In genomic region chr4:155492131-155492633, GRCm38 (mm10) we compare ENCODE assay signal across 8 mouse cellular contexts. TPM values are rescaled to one million over a fixed set of nuclear protein-coding genes. Genes with fewer than 3 reads are reported as not detected.
DNase-seq lines count a peak whose midpoint lies in the region; ATAC-seq and TF ChIP-seq lines count a peak whose summit lies in the region.

No protein-coding gene starts in this region.

- H3K9ac ChIP-seq in intestine, embryonic 16.5 days (ENCODE audit: low read depth, low read length), result peak overlapping the region; percentile 100
- H3K9ac ChIP-seq in liver, embryonic 12.5 days, result peak overlapping the region; percentile 98

- peak overlapping the region; percentile 80 for H3K4me2 ChIP-seq in intestine, embryonic 16.5 days (ENCODE audit: low read depth, low read length)
- peak overlapping the region; percentile 100 for H3K4me2 ChIP-seq in liver, embryonic 12.5 days
- H3K4me2 ChIP-seq in myocyte (ENCODE audit: low read depth), result peak overlapping the region; percentile 76

- peak overlapping the region; percentile 85 for H3K4me3 ChIP-seq in cortical plate, adult 2 months (ENCODE audit: insufficient read depth, low read length)
- H3K4me3 ChIP-seq in intestine, embryonic 16.5 days (ENCODE audit: low read length), result peak overlapping the region; percentile 99
- H3K4me3 ChIP-seq in liver, embryonic 12.5 days, result peak overlapping the region; percentile 99
- H3K4me3 ChIP-seq in myocyte, result peak overlapping the region; percentile 91

- H3ac ChIP-seq in myocyte (ENCODE audit: control insufficient read depth, insufficient read length), result peak overlapping the region; percentile 100

- no peaks in the 10 kb centered on the region for H3K9me3 ChIP-seq in intestine, embryonic 16.5 days (ENCODE audit: control insufficient read depth, low read length)
- H3K9me3 ChIP-seq in liver, embryonic 12.5 days (replicated peaks), result no peaks in the 10 kb centered on the region

- no peak for ATAC-seq in intestine, embryonic 16.5 days
- peak; percentile 53 for ATAC-seq in liver, embryonic 12.5 days

- TF ChIP-seq CTCF in cortical plate, adult 2 months (IDR thresholded peaks at IDR 0.05; ENCODE audit: extremely low read depth, insufficient read depth, low read length), result no peak

- peak; percentile 25 for DNase-seq in ovary, postnatal 14 days (ENCODE audit: low spot score)
- no peak for DNase-seq in ovary, adult 18-20 months (ENCODE audit: low spot score)
- peak; percentile 97 for DNase-seq in heart, adult 11 months
- DNase-seq in testis, postnatal 10 days (ENCODE audit: low spot score), result peak; percentile 72

- peak overlapping the region; percentile 88 for H3K27ac ChIP-seq in cortical plate, adult 2 months (ENCODE audit: insufficient read depth, low read length)
- peak overlapping the region; percentile 92 for H3K27ac ChIP-seq in intestine, embryonic 16.5 days (ENCODE audit: low read length)
- H3K27ac ChIP-seq in liver, embryonic 12.5 days, result peak overlapping the region; percentile 84

- H3K36me3 ChIP-seq in intestine, embryonic 16.5 days (ENCODE audit: control insufficient read depth, insufficient read depth, low read length), result no peaks in the 10 kb centered on the region
- H3K36me3 ChIP-seq in liver, embryonic 12.5 days, result 0 out of 2 replicates have a peak, but pooled peaks cover 7% of the 10 kb centered on the region
- no peaks in the 10 kb centered on the region for H3K36me3 ChIP-seq in myocyte (ENCODE audit: control insufficient read depth, insufficient read depth)

- no peak for TF ChIP-seq POLR2A in cortical plate, adult 2 months (IDR thresholded peaks at IDR 0.05; ENCODE audit: extremely low read depth, insufficient read depth, low read length)
- TF ChIP-seq POLR2A in myocyte (IDR thresholded peaks at IDR 0.05; ENCODE audit: insufficient read length, low read depth), result peak; percentile 32

- no peaks in the 10 kb centered on the region for H3K27me3 ChIP-seq in intestine, embryonic 16.5 days (replicated peaks; ENCODE audit: control insufficient read depth, insufficient read depth, low read length)
- H3K27me3 ChIP-seq in liver, embryonic 12.5 days (replicated peaks), result no peaks in the 10 kb centered on the region
- no peaks in the 10 kb centered on the region for H3K27me3 ChIP-seq in myocyte (ENCODE audit: control insufficient read depth, insufficient read depth, insufficient read length)

- no peaks in the 10 kb centered on the region; the same call in 1 of the 2 replicates for H3K4me1 ChIP-seq in cortical plate, adult 2 months (ENCODE audit: control insufficient read depth, insufficient read depth, low read length)
- H3K4me1 ChIP-seq in intestine, embryonic 16.5 days (ENCODE audit: control insufficient read depth, insufficient read depth, low read length), result peaks cover 49% of the 10 kb centered on the region
- H3K4me1 ChIP-seq in liver, embryonic 12.5 days, result peaks cover 75% of the 10 kb centered on the region

- H3K79me2 ChIP-seq in myocyte (ENCODE audit: control insufficient read depth, insufficient read depth), result peaks cover 63% of the 10 kb centered on the region

- under 1% methylated on average over 51 of the region's 51 CpGs for WGBS in intestine, embryonic 16.5 days
- under 1% methylated on average over 51 of the region's 51 CpGs for whole genome bisulfite sequencing in liver, embryonic 12.5 days (ENCODE audit: insufficient replicate concordance)

TF ChIP-seq in myocyte, 11 proteins besides CTCF, POLR2A, EP300 and RAD21:
- TF ChIP-seq TCF3 (IDR thresholded peaks at IDR 0.05; ENCODE audit: insufficient read length, low read depth), result no peak
- no peak for TF ChIP-seq REST (IDR thresholded peaks at IDR 0.05; ENCODE audit: insufficient read depth, insufficient read length)
- no peak for TF ChIP-seq SRF (IDR thresholded peaks at IDR 0.05; ENCODE audit: control insufficient read depth, insufficient read length, low read depth)
- peak in 1 of 3 experiments; percentile 2 for TF ChIP-seq MYOD1 (IDR thresholded peaks at IDR 0.05; ENCODE audit: control insufficient read depth in 1 of 3, insufficient read length in 2 of 3, low read depth in 2 of 3)
- no peak for TF ChIP-seq E2F4 (IDR thresholded peaks at IDR 0.05; ENCODE audit: insufficient read depth)
- TF ChIP-seq USF1 (IDR thresholded peaks at IDR 0.05; ENCODE audit: low read depth), result no peak
- no peak for TF ChIP-seq MYOG (IDR thresholded peaks at IDR 0.05; ENCODE audit: control insufficient read depth in 1 of 3, insufficient read depth in 1 of 3, insufficient read length in 2 of 3, low read depth in 2 of 3)
- peak; percentile 25 for TF ChIP-seq POLR2AphosphoS2 (IDR thresholded peaks at IDR 0.05; ENCODE audit: insufficient read length, low read depth)
- TF ChIP-seq TCF12 (IDR thresholded peaks at IDR 0.05; ENCODE audit: insufficient read depth, poor library complexity, severe bottlenecking), result no peak
- TF ChIP-seq CEBPB (IDR thresholded peaks at IDR 0.05; ENCODE audit: insufficient read depth, poor library complexity, severe bottlenecking), result no peak

RNA-seq across cellular contexts. Expression of gene Gnb1, which starts 1.0 kb away (rescaled TPM):
- polyA plus RNA-seq in cortical plate, adult 2 months (2012; rRNA removed), result 725 and 733 TPM in 2 replicates
- polyA plus RNA-seq in intestine, embryonic 16.5 days (2015; fragmentation: Nextera tagmentation; extraction: Ambion mirVana), result 300 and 376 TPM in 2 replicates
- 174 and 177 TPM in 2 replicates for polyA plus RNA-seq in liver, embryonic 12.5 days (2016; fragmentation: Nextera tagmentation; extraction: Ambion mirVana)
- 265 TPM for polyA plus RNA-seq in myocyte (2012; fragmentation: generic; extraction: Trizol)

RNA-seq across cellular contexts. Expression of gene Tmem52, which starts 23.3 kb away (rescaled TPM):
- 2.1 and 2.7 TPM in 2 replicates for polyA plus RNA-seq in cortical plate, adult 2 months (2012; rRNA removed)
- 4.3 and 7.3 TPM in 2 replicates for polyA plus RNA-seq in intestine, embryonic 16.5 days (2015; fragmentation: Nextera tagmentation; extraction: Ambion mirVana)
- polyA plus RNA-seq in liver, embryonic 12.5 days (2016; fragmentation: Nextera tagmentation; extraction: Ambion mirVana), result not detected in 2 replicates
- not detected for polyA plus RNA-seq in myocyte (2012; fragmentation: generic; extraction: Trizol)
